Mouse (Mus musculus) telencephalon, adult 2 months (tissue): ENCODE measurements around the gene Prdm10.
A peak's percentile ranks its signal among the peaks of the same experiment; 100 is the strongest.

Experiments
- DNase-seq: peaks from one replicate; pipeline ENCODE4 v3.0.0-alpha.2; 2011; ENCODE audit warnings: low read depth, low spot score

Prdm10 gene

DNA sequence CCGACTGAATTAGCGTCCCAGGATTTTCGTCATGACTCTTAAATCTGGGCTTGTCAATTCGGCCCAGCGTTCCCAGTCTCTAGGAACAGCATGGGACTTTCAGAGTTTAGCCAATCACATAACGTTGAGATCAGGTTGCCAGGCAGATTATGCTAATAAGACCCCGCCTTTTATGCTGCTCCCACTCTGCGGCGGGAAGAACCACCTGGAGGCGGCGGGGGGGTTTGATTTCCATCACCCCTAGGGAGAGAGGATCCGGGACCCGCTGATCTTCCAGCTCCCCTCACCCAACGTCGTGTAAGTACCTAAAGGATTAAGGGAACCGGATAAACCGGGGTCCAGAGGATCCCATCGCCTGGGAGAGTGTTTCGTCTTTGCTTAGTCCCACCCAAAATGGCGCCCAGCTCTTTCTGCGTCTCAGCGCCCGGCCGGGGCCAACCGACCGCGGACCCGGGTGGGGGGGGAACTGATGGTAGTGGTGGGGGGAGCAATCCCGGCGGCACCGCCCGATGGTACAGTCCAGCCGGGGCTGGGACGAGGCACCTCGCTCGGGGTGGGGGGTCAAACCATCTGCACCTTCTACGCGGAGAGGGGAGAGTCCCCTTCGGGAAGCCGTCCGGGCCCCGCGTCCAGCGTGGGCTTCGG lies at the start of gene Prdm10:
TSS of gene Prdm10 (plus strand) at position 173 of the 645 bp plus-strand sequence.
- peak; percentile 100 for DNase-seq

DNA sequence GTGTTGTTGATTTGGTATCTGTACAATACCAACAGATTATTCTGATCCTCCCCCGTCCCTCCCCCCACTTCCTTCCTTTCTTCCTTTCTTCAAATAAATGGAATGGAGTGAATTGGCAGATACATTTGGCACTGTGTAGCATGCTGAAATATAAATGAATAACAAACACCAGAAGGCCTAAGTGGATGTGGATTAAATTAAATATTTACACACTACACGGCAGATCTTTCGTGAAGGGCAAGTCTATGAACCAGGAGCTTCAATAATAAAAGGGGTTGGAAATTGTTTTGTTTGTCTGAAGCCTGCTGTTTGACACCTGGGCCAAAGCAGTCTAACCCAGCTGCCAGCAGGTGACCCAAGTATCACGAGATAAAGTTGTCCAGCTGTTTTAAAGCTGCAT lies 45.3 kb upstream of the Prdm10 start:
- no peak for DNase-seq

DNA sequence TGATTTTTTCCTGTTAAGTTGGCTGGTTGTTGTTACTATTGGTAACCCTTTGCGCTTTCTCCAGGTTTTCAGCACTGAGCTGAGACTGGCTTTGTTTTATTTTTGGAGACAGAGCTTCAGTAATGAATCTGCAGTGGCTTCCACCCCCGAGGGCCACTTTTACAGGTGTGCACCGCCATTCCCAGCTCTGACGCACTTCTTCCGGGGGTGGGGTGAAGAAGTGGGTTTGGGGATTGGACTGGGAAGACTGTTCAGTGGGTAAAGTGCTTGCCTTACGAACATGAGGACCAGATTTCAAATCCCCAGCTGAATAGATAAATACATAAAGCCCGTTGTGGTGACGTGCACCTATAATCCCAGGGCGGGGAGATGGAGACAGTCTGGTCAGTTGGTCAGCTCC lies 44.8 kb upstream of the Prdm10 start:
- DNase-seq, result no peak

DNA sequence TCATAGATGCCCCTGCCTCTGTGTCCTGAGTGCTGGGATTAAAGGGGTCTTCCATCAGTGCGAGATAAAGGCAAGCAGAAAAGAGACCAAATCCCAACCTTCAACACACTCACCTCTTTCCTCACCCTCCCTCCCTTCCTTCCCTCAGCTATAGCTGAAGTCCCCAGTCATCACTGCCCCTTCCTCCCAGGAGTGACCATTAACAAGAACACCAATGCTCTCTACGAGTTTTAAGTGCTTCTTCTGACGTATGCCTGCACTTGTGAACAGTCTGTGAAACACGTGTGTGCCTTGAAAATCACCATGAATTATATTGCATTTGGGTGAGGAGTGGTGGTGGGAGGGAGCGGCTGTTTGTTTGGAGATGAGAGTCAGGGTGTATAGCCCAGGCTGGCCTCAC lies 44.3 kb upstream of the Prdm10 start:
- no peak for DNase-seq

DNA sequence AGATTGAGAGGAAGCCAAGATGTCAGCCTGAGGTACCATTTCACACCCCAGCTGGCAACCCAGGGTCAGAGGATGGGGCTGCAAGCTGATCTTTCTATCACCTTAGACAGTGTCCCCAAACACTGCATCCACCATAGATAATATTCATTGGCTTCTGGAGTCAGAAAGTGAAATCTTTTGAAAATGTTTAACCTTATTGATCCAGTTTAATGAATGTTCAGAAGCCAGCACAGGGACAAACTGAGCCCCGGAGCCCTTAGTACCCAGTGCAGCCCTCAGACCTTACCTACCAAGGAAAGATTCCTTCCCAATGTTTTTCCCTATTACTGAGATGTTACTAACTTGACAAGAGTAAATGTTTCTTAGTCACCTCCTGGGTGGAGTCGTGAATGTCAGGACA lies 41.8 kb upstream of the Prdm10 start:
- no peak for DNase-seq

DNA sequence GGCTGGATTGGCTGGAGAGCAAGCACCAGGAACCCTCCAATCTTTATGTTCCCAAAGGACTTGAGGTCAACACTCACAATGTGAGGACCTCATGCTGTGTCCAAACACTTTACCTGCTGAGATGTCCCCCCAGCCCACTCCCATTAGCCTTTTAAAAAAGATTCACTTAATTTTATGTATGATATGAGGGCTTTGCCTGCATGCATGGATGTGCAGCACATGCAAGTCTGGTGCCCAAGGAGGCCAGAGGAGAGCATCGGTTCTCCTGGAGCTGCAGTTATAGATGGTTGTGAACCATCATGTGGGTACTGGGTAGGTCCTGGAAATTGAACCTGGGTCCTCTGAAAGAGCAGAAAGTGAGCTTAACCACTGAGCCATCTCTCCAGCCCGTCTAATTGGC lies 40.8 kb upstream of the Prdm10 start:
- DNase-seq, result no peak

DNA sequence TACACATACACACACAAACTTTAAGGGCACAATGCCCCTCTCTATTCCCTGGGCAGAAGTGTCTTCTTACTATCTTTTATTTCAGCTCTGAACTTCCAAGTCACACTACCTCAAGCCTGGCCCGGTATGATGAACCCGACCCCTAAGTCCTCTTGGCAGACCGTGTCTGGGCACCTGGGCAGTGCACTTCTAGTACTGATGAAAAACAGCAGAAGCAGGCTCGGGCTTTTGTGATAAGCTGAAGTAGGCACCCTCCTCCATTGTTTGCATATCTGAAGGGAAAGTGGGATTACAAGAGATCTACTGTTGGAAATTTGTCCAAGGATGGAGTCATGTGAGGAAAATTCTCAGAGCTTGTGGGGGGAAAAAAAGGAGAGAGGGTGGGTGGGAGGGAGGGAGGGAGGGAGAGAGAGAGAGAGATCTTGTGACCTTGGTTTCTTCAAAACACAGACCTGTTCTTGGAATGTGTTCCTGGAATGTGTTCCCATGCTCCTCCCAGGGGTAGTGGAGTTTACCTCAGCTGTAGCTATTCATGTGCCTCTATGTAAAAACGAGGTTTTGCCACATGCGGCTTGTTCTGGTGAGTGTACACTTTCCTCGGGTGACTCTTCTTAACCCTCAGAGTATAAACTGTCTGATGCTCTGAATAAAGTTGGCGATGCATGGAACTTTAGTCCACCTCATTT lies 39.7 kb upstream of the Prdm10 start:
- DNase-seq, result no peak

DNA sequence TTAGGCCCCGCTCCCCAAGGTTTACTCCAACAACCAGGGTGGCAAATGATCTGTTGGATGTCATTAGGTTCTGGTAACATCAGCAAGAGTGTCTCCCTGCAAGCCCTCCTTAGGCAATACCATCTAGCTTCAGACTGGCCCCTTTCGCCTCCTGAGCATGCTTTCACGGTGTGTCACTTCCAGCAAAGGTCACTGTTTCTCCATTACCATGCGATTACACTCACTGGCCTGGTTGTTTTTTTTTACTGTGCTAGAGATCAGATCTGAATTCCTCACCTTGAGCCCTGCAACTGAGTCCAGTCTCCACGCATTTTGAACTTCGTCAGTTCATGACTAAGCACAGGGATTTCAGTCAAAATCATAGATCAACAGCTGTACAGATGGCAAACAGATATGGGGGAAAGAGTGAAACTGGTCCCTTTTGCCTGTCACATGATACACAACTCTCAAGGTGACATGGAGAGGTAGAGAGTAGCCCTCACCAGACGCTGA lies 39.1 kb upstream of the Prdm10 start:
- DNase-seq, result no peak

DNA sequence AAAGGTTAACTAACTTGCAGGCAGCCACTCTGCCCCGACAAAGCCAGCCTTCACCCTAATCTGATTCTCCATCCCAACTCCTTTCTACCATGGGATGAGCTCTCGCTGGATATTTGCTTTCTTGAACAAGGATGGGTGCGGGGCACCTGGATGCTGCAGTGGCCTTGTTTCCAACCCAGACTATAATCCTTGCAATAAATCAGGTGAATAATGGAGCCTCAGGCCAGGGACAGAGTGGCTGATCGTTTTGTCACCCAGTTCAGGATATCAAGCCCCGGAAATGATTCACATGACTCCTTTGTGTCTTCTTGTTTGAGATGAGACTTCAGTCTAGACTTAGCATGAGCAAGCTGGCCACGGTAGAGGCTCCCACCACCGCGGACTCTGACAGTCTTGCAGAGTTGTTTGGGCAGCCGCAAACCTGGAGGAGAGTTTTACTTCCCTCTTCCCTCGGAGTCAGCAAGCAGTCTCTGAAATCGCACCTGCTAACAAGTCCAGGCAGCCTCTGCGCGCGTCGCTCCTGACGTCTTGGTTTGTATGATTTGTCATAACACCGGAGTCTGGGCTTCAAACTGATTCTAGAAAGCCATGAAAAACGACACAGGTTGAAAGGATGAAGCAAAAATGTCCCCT lies 36.9 kb upstream of the Prdm10 start:
- no peak for DNase-seq

DNA sequence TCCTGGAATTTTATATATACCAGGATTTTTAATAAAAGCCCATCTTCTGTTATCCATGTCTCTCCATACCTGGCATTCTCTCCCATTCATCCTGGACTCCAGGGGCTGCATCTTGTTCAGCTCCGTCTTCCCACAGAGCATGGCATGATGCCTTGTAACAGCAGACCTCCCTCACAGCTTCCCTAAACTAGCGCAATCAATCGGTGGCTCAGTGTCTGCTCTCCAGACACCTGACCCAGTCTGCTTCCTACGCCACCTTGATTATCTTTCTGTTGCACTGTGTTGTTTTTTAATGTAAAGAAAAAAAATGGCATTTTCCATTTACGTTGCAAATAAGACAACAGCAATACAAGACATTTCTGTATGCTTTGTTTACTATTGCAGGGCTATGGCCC lies 36.4 kb upstream of the Prdm10 start:
- DNase-seq, result no peak

DNA sequence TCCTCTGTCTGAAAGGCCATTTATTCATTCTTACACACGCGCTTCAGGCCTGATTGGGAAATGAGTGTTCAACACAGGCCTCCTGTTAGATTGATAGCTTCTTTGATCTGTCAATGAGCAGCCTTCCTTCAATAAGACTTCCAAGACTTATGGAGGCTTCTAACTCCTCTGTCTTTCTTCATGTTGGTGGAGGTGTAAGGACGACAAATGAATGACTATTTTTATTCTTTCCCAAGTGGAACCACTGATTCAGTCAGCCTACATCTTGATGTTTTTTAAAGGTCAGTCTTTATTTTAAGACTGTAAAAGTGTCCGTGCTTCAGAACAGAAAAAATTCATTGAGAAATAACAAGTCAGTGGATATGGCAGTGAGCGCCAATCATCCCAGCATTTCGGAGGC lies 35.3 kb upstream of the Prdm10 start:
- peak; percentile 47 for DNase-seq

DNA sequence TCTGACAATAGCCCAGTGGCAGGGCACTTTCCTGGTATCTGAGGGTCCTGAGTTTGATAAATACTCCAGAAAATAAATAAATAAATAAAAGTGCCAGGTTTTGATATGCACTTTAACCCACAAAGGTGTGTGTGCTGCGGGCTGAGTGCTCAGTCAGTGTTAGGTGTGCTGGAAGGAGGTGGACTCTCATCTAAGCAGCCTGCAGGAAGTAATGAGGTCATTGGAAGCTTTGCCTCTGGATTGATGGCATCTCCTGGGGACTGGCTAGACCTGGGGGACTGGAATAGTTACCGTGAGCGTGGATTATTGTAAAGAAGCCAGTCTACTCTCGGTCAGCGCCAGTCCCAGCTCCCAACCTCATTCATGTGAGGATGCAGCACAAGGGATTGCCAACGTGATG lies 33.9 kb upstream of the Prdm10 start:
- DNase-seq, result no peak

DNA sequence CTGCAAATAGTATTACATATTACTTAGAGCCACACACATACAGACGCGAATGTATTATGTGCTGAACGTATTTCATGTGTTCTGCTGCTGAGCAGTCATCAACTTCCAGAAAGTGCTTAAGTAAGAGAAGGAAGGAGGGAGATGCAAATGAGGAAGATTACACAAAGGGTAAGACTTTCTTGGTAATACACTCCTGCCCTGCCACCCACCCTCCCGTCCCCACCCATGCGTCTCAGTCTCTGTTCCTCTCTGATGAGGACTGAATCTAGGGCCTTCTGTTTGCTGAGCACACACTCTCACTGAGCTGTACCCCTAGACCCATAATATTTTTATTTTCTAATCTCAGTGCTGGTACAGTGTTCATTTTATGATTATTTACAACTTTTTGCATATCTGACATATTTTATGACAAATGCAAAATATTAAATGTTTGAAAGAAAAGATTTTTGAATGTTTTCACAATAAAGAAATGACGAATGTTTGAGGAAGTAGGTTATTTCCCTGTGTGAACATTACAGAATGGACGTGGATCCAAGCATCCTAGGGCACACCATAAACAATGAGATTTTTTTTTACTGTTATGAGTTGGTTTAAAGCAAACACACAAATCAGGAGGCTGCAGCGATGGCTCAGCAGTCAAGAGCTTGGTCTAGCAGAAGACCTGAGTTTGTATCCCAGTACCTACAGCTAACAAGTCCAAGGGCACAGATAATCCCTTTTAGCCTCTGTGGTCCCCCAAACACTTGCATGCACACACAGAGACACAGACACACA lies 32.7 kb upstream of the Prdm10 start:
- no peak for DNase-seq

DNA sequence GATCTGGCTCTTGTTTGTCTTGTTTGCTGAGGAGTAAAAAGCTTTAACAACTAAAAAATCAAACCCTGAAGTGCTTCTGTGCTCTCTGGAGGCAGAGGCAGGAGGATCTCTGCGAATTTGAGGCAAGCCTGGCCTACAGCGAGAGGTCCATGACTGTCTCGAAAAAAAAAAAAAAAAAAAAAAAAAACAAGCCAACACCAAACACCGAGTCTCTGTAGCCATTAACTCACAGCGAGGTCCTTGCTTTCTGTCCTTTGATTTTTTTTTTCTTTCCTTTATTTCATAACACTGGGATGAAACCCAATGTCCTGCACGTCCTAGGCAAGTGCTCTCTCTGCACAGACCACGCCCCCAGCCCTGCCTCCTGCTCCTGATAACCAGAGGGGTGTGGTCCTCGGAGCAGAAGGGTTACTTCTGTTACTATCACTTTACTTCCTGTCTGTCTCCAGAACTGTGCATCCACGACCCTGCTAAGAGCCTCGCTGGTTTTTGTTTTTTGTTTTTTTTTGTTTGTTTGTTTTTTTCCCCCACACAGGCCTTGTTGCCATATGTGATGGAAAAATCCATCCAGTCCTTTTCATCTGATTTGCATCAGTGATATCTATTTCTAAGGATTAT lies 28.0 kb upstream of the Prdm10 start:
- no peak for DNase-seq

DNA sequence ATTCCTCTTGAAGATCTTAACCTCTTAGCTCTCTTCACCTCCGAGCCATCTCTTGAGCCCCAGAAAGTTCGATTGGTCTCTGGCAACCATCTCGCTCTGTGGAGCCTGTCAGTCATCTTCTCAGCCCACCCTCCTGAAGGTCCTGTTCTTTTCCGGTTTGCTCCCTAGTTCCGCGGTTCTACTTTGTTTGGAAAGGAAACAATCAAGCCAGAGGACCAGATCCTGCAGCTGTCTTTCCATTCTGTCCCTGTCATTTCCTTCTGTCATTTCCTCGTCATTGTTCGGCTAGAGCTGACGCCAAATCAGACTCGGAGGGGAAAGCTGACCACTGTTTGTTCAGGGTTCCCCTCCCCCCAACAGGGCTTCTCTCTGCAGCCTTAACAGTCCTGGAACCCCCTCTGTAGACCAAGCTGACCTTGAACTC lies 27.0 kb upstream of the Prdm10 start:
- no peak for DNase-seq

DNA sequence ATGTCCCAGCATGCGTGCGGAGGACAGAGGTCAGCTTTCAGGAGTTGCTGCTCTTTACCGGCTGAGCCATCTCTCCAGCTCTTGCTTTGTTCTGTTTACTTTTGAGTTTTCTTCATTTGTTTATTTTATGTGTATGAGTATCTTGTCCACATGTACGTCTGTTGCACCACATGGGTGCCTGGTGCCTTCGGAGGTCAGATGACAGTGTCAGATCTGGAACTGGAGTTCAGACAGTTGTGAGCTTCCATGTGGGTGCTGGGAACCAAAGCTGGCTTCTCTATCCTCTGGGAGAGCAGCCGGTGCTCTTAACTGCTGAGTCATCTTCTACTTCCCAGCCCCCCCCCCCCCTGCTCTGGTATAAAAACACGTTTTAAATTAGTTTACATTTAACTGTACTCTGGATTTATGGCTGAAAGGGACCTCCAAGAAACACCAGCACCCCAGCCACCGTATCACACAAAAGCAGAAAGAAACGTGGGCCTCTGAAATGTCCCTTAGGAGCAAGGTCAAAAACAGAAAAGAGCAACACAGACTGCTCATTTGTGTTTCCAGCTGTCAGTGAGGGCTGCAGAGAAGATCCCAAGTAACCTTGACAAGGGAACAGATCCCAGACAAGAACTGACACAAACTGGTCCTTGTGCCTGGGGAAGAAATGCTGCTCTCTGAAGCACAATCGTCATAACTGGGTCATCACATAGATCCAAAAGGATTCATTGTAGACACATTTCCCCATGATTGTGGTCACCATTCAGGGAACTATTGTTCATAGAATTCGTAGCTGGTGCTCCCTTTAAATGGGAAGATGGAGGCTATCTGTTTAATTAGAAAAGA lies 26.3 kb upstream of the Prdm10 start:
- no peak for DNase-seq

DNA sequence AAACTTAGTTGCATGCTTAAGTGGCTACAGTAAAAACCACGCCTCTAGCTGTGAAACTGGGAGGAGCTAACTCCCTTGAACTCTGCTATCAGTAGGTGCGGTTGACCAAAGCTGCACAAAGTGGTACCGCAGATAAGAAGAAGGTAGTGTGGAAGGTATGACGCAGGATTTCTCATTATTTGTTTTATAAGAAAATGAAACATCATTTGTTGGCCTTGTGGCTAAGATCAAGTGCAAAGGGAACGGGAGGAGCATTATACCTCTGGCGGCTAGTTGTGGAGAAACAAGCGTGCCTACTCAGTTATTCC lies 25.7 kb upstream of the Prdm10 start:
- DNase-seq, result no peak

DNA sequence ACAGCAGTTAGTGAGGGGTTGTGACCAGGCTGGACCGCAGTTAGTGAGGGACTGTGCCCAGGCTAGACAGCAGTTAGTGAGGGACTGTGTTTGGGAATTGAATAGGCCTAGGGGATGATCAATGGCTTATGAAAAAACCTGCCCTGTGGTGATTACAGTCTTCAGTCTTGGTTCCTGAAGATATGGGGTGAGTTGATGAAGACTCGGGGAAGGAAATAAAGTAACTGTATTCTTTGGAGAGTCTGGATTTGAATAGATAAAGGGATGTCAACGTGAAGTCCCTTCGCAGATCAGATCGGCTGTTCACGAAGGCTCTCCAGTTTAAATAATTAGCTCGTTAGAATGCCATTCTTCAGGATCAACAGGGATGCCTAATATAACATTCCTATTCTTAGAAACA lies 24.4 kb upstream of the Prdm10 start:
- no peak for DNase-seq

DNA sequence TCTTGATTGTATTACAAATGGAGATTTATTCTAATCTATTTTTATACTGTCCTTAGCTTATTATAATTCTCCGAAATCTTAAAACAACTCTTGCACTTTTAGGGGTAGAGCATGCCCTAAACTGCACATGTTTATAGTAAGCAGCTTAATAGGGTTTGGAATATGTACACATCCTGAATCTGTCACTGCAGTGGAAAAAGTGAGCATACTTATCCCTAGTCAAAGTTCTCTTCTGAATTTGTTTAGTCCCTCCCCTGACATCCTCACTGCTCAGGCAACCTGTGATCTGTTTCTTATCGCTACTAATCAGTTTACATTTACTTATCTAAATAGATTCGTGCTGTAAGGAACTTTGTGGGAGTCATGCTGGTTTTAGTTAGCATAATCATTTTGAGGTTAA lies 22.1 kb upstream of the Prdm10 start:
- DNase-seq, result no peak

DNA sequence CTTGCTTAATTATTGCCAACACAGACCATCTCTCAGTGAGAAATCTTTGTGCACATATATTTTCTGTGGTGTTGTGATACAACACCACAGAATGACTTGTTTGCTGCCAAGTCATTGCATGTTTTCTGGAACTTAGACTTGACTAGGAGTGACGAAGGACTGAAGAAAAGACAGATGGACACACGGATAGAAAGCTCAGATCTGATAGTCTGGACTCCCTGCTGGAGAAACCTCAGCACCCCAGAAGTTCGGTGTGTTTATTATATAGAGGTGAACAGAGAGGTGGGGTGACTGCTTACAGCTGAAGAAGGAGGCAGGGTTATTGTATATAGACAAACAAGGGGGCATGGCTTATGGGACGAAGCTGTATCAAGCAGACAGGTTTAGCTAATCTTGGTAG lies 20.1 kb upstream of the Prdm10 start:
- DNase-seq, result no peak
